ENCODE assay signal across 27 mouse cellular contexts in the genomic region with DNA sequence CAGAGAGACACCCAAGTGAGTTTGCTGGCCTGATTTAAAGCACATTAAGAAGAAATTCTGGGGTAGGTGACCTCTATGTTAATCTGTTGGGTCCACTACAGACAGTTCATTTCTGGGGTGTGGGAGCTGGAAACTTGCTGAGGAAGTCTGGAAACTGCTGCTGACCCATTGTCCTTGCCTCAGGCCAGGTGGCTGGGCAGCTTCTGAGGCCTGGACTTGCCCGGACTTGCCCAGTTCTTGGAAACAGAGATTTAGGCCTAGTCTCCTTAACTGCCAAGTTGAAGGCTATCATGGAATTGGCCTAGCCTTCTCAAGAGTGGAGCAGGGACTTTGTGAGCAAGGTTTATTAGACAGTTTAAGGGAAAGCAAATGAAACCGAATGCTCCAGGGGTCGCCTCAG.
DNase-seq lines count a peak whose midpoint lies in the region; ATAC-seq and TF ChIP-seq lines count a peak whose summit lies in the region.
"Had no signal": no experiment of that assay in that cellular context is flagged by ENCODE, and none has a peak within 500 bp of the region (broad histone marks: within the 10 kb centered on the region; RNA-seq: fewer than 3 reads in every experiment).

No protein-coding gene starts in this region.

- WGBS in heart, adult 2 months: 86% methylated on average over 3 of the region's 3 CpGs
- WGBS in embryonic facial prominence, embryonic 10.5 days: 84% methylated on average over 3 of the region's 3 CpGs
- WGBS in liver, embryonic 12.5 days (ENCODE audit: insufficient replicate concordance): 72% methylated on average over 3 of the region's 3 CpGs

- no peaks in the 10 kb centered on the region for H3K79me2 ChIP-seq in heart, adult 2 months (replicated peaks; ENCODE audit: control insufficient read depth, insufficient read depth, low read length)

- H3K27ac ChIP-seq in heart, adult 2 months: peak overlapping the region; percentile 23; the same call in 1 of the 2 replicates
- peak overlapping the region; percentile 74 for H3K27ac ChIP-seq in ES-Bruce4 (ENCODE audit: insufficient read depth, low read length)
- H3K27ac ChIP-seq in embryonic facial prominence, embryonic 10.5 days (replicated peaks): peak overlapping the region; percentile 78
- H3K27ac ChIP-seq in liver, embryonic 12.5 days: no peak overlapping the region
- H3K27ac ChIP-seq: heart, embryonic 10.5 days; heart, embryonic 15.5 days; hindbrain, embryonic 12.5 days; hindbrain, postnatal 0 days; intestine, embryonic 15.5 days; left cerebral cortex, adult 2 months; limb, embryonic 15.5 days; liver, embryonic 14.5 days; macrophage; midbrain, embryonic 13.5 days had no signal

- no peak overlapping the region for H3K4me3 ChIP-seq in heart, adult 2 months
- H3K4me3 ChIP-seq in ES-Bruce4 (ENCODE audit: low read depth, low read length): no peak overlapping the region
- no peak overlapping the region for H3K4me3 ChIP-seq in embryonic facial prominence, embryonic 10.5 days
- H3K4me3 ChIP-seq in liver, embryonic 12.5 days: no peak overlapping the region
- H3K4me3 ChIP-seq: erythroblast, embryonic 14.5 days; heart, embryonic 10.5 days; heart, embryonic 15.5 days; hindbrain, embryonic 12.5 days; intestine, embryonic 15.5 days; left cerebral cortex, adult 2 months; limb, embryonic 15.5 days; midbrain, embryonic 13.5 days had no signal

- no peak for TF ChIP-seq POLR2A in heart, adult 2 months (IDR thresholded peaks at IDR 0.05; ENCODE audit: insufficient read depth, low read depth, low read length)
- TF ChIP-seq POLR2A in ES-Bruce4 (IDR thresholded peaks at IDR 0.05; ENCODE audit: insufficient read depth, low read length): no peak

- no peaks in the 10 kb centered on the region for H3K27me3 ChIP-seq in heart, adult 2 months (ENCODE audit: control insufficient read depth, insufficient read depth, low read length)
- H3K27me3 ChIP-seq in ES-Bruce4 (ENCODE audit: control insufficient read depth, insufficient read depth, low read length, poor library complexity, severe bottlenecking): no peaks in the 10 kb centered on the region
- no peaks in the 10 kb centered on the region for H3K27me3 ChIP-seq in embryonic facial prominence, embryonic 10.5 days (replicated peaks; ENCODE audit: low read depth, poor library complexity, severe bottlenecking)
- H3K27me3 ChIP-seq in liver, embryonic 12.5 days (replicated peaks): no peaks in the 10 kb centered on the region
- H3K27me3 ChIP-seq: heart, embryonic 15.5 days; hindbrain, embryonic 12.5 days; intestine, embryonic 15.5 days; limb, embryonic 15.5 days; midbrain, embryonic 13.5 days had no signal

- no peaks in the 10 kb centered on the region; the same call in 1 of the 2 replicates for H3K36me3 ChIP-seq in heart, adult 2 months (ENCODE audit: control insufficient read depth, insufficient read depth, low read length)
- H3K36me3 ChIP-seq in ES-Bruce4 (ENCODE audit: control insufficient read depth, insufficient read depth, low read length, poor library complexity, severe bottlenecking): no peaks in the 10 kb centered on the region
- no peaks in the 10 kb centered on the region for H3K36me3 ChIP-seq in embryonic facial prominence, embryonic 10.5 days (replicated peaks)
- no peaks in the 10 kb centered on the region for H3K36me3 ChIP-seq in liver, embryonic 12.5 days
- H3K36me3 ChIP-seq: heart, embryonic 10.5 days; heart, embryonic 15.5 days; hindbrain, embryonic 12.5 days; intestine, embryonic 15.5 days; limb, embryonic 15.5 days; midbrain, embryonic 13.5 days had no signal

- H3K4me1 ChIP-seq in heart, adult 2 months (ENCODE audit: control insufficient read depth, insufficient read depth, low read length): peaks cover 8% of the 10 kb centered on the region
- H3K4me1 ChIP-seq in ES-Bruce4 (ENCODE audit: control insufficient read depth, insufficient read depth, low read length): no peaks in the 10 kb centered on the region
- H3K4me1 ChIP-seq in embryonic facial prominence, embryonic 10.5 days: peaks cover 26% of the 10 kb centered on the region
- 0 out of 2 replicates have a peak, but pooled peaks cover 6% of the 10 kb centered on the region for H3K4me1 ChIP-seq in liver, embryonic 12.5 days

- TF ChIP-seq CTCF in heart, adult 2 months (IDR thresholded peaks at IDR 0.05): no peak
- no peak for TF ChIP-seq CTCF in ES-Bruce4 (IDR thresholded peaks at IDR 0.05; ENCODE audit: low read depth, low read length)

- TF ChIP-seq EP300 in heart, adult 2 months (IDR thresholded peaks at IDR 0.05; ENCODE audit: insufficient read depth, low read depth, low read length): no peak
- no peak for TF ChIP-seq EP300 in ES-Bruce4 (IDR thresholded peaks at IDR 0.05; ENCODE audit: insufficient read depth, low read depth, low read length)

- no peak for ATAC-seq in liver, embryonic 12.5 days
- ATAC-seq: forebrain, embryonic 16.5 days; hindbrain, postnatal 0 days; intestine, embryonic 15.5 days; midbrain, embryonic 13.5 days had no signal

- intact Hi-C loops in heart, adult 2 months (cut with DNase I): no loop called here
- intact Hi-C loops in heart, postnatal 36 days (cut with DNase I): no loop called here

- no peak for DNase-seq in heart, adult 2 months
- no peak for DNase-seq in heart, postnatal 36 days
- DNase-seq in embryonic facial prominence, embryonic 10.5 days (ENCODE audit: low spot score): no peak
- DNase-seq in kidney, postnatal 36 days: peak; percentile 41 to 53
- no peak for DNase-seq in frontal cortex, postnatal 10 days (ENCODE audit: low spot score in 2 of 2)
- DNase-seq: adrenal gland, postnatal 25 days; cerebellum, adult 18-20 months; cerebellum, postnatal 10 days; gastrocnemius, postnatal 10 days; lung, adult 2 months; lung, postnatal 10 days; retina, postnatal 1 day; right cerebral cortex, postnatal 14 days had no signal

- no peak overlapping the region for H3K4me2 ChIP-seq in liver, embryonic 12.5 days
- H3K4me2 ChIP-seq: heart, embryonic 15.5 days; hindbrain, embryonic 12.5 days; intestine, embryonic 15.5 days; limb, embryonic 15.5 days; midbrain, embryonic 13.5 days had no signal

- H3K9ac ChIP-seq in heart, adult 2 months (ENCODE audit: low read depth, low read length): no peak overlapping the region
- no peak overlapping the region for H3K9ac ChIP-seq in ES-Bruce4 (ENCODE audit: low read depth, poor library complexity, severe bottlenecking)
- no peak overlapping the region for H3K9ac ChIP-seq in liver, embryonic 12.5 days
- H3K9ac ChIP-seq: heart, embryonic 15.5 days; hindbrain, embryonic 12.5 days; intestine, embryonic 15.5 days; limb, embryonic 15.5 days; liver, embryonic 14.5 days; midbrain, embryonic 13.5 days had no signal

- no peaks in the 10 kb centered on the region for H3K9me3 ChIP-seq in ES-Bruce4 (replicated peaks; ENCODE audit: control insufficient read depth, insufficient read depth, low read length, poor library complexity, severe bottlenecking)
- H3K9me3 ChIP-seq in embryonic facial prominence, embryonic 10.5 days: no peaks in the 10 kb centered on the region
- H3K9me3 ChIP-seq in liver, embryonic 12.5 days (replicated peaks): no peaks in the 10 kb centered on the region
- H3K9me3 ChIP-seq: heart, embryonic 10.5 days; heart, embryonic 15.5 days; hindbrain, embryonic 12.5 days; intestine, embryonic 15.5 days; limb, embryonic 15.5 days; midbrain, embryonic 13.5 days had no signal

Comparison
In these comparisons a context has a peak if more than half of its experiments do, and no peak if none do; other contexts are left out.
1. DNase-seq: peak in kidney, postnatal 36 days (2 of 2); none in heart, adult 2 months (0 of 2), heart, postnatal 36 days (0 of 2), embryonic facial prominence, embryonic 10.5 days (single experiment) and frontal cortex, postnatal 10 days (0 of 2).